In genomic region chr9:35105884-35106880, GRCm38 (mm10) we compare ENCODE assay signal across 10 mouse cellular contexts. TPM values are rescaled to one million over a fixed set of nuclear protein-coding genes. Genes with fewer than 3 reads are reported as not detected.
DNase-seq lines count a peak whose midpoint lies in the region; ATAC-seq and TF ChIP-seq lines count a peak whose summit lies in the region.
"Had no signal": no experiment of that assay in that cellular context is flagged by ENCODE, and none has a peak within 500 bp of the region (broad histone marks: within the 10 kb centered on the region; RNA-seq: fewer than 3 reads in every experiment).

No protein-coding gene starts in this region.

- no peak overlapping the region for H3K27ac ChIP-seq in kidney, embryonic 15.5 days
- peak overlapping the region; percentile 10 to 41; a peak in 2 of 4 replicates for H3K27ac ChIP-seq in heart, embryonic 14.5 days (replicated peaks in 1 of 2; ENCODE audit: control insufficient read depth in 1 of 2, insufficient read depth in 1 of 2, low read depth in 2 of 2, low read length in 2 of 2)
- H3K27ac ChIP-seq in hindbrain, postnatal 0 days = no peak overlapping the region
- H3K27ac ChIP-seq: embryonic facial prominence, embryonic 15.5 days had no signal

- ATAC-seq in kidney, embryonic 15.5 days (replicated peaks; ENCODE audit: low FRiP score) = peak; percentile 66; the same call in 1 of the 2 replicates
- ATAC-seq in heart, embryonic 14.5 days (ENCODE audit: insufficient number of reproducible peaks, insufficient read depth, low FRiP score, low read depth) = peak; percentile 40; the same call in 1 of the 2 replicates
- ATAC-seq in megakaryocyte progenitor cell, adult 5-6 weeks (replicated peaks; ENCODE audit: poor library complexity) = peak; percentile 75
- no peak for ATAC-seq in hindbrain, postnatal 0 days

- H3K9me3 ChIP-seq in kidney, embryonic 15.5 days (replicated peaks) = no peaks in the 10 kb centered on the region
- no peaks in the 10 kb centered on the region for H3K9me3 ChIP-seq in heart, embryonic 14.5 days (ENCODE audit: control insufficient read depth, low read length)
- no peaks in the 10 kb centered on the region for H3K9me3 ChIP-seq in hindbrain, postnatal 0 days (ENCODE audit: low read length)
- H3K9me3 ChIP-seq: embryonic facial prominence, embryonic 15.5 days had no signal

- no peak overlapping the region for H3K4me3 ChIP-seq in kidney, embryonic 15.5 days (replicated peaks)
- no peak overlapping the region for H3K4me3 ChIP-seq in heart, embryonic 14.5 days (ENCODE audit: control insufficient read depth in 1 of 2, insufficient read depth in 1 of 2, low read depth in 1 of 2, low read length in 2 of 2)
- no peak overlapping the region for H3K4me3 ChIP-seq in hindbrain, postnatal 0 days (ENCODE audit: low read length)
- H3K4me3 ChIP-seq: embryonic facial prominence, embryonic 15.5 days had no signal

- no peak overlapping the region for H3K9ac ChIP-seq in kidney, embryonic 15.5 days
- no peak overlapping the region for H3K9ac ChIP-seq in heart, embryonic 14.5 days (ENCODE audit: low read length)
- no peak overlapping the region for H3K9ac ChIP-seq in hindbrain, postnatal 0 days (replicated peaks; ENCODE audit: low read length)
- H3K9ac ChIP-seq: embryonic facial prominence, embryonic 15.5 days had no signal

- WGBS in kidney, embryonic 15.5 days = 66% methylated on average over 12 of the region's 15 CpGs
- WGBS in heart, embryonic 14.5 days = 37% methylated on average over 15 of the region's 15 CpGs
- 61% methylated on average over 15 of the region's 15 CpGs for WGBS in hindbrain, postnatal 0 days

- no peak for TF ChIP-seq CTCF in hindbrain, postnatal 0 days (IDR thresholded peaks at IDR 0.05; ENCODE audit: low read depth)

- H3K4me1 ChIP-seq in kidney, embryonic 15.5 days = peaks cover 11% of the 10 kb centered on the region; the same call in 1 of the 2 replicates
- H3K4me1 ChIP-seq in heart, embryonic 14.5 days (ENCODE audit: control insufficient read depth in 2 of 2, insufficient read depth in 2 of 2, low read length in 2 of 2) = peaks cover 37 to 38% of the 10 kb centered on the region in 2 experiments
- peaks cover 11% of the 10 kb centered on the region for H3K4me1 ChIP-seq in hindbrain, postnatal 0 days (ENCODE audit: insufficient read depth, low read length)

- no peaks in the 10 kb centered on the region for H3K27me3 ChIP-seq in kidney, embryonic 15.5 days
- no peaks in the 10 kb centered on the region for H3K27me3 ChIP-seq in heart, embryonic 14.5 days (ENCODE audit: control insufficient read depth, insufficient read depth, low read length)
- H3K27me3 ChIP-seq in hindbrain, postnatal 0 days (ENCODE audit: insufficient read depth, low read length) = no peaks in the 10 kb centered on the region
- H3K27me3 ChIP-seq: embryonic facial prominence, embryonic 15.5 days had no signal

- H3K4me2 ChIP-seq in kidney, embryonic 15.5 days = no peak overlapping the region
- 0 out of 2 replicates have a peak overlapping the region, but pooled peaks have one; percentile 12 for H3K4me2 ChIP-seq in heart, embryonic 14.5 days (ENCODE audit: low read length)
- no peak overlapping the region for H3K4me2 ChIP-seq in hindbrain, postnatal 0 days (ENCODE audit: low read depth, low read length)
- H3K4me2 ChIP-seq: embryonic facial prominence, embryonic 15.5 days had no signal

- DNase-seq in adrenal gland, adult (ENCODE audit: inconsistent age in 2 of 2, low spot score in 1 of 2) = peak; percentile 5 to 43
- DNase-seq in adrenal gland, postnatal 36 days = no peak
- no peak for DNase-seq in kidney, postnatal 4 days
- no peak for DNase-seq in hindbrain, postnatal 0 days (ENCODE audit: low spot score)
- no peak for DNase-seq in layer of hippocampus, adult 9-11 months
- DNase-seq: retina, postnatal 1 day had no signal

- no peaks in the 10 kb centered on the region for H3K36me3 ChIP-seq in kidney, embryonic 15.5 days
- H3K36me3 ChIP-seq in heart, embryonic 14.5 days (ENCODE audit: control insufficient read depth, insufficient read depth, low read length) = no peaks in the 10 kb centered on the region
- no peaks in the 10 kb centered on the region for H3K36me3 ChIP-seq in hindbrain, postnatal 0 days (ENCODE audit: insufficient read depth, low read length)
- H3K36me3 ChIP-seq: embryonic facial prominence, embryonic 15.5 days had no signal

RNA-seq across cellular contexts. Expression of gene St3gal4, which starts 12.9 kb away (rescaled TPM):
- 10 to 100 TPM; 28.6 to 48.4 TPM for total RNA-seq in adrenal gland, postnatal 36 days (2021)
- polyA plus RNA-seq in kidney, embryonic 15.5 days (2015; fragmentation: Nextera tagmentation; extraction: Ambion mirVana) = 17.4 and 17.8 TPM in 2 replicates
- polyA plus RNA-seq in heart, embryonic 14.5 days (2014; fragmentation: Nextera tagmentation; extraction: Ambion mirVana) = 22.9 and 25.1 TPM in 2 replicates
- total RNA-seq in megakaryocyte progenitor cell, adult 5-6 weeks (2015) = 37.2 and 38.1 TPM in 2 replicates
- total RNA-seq in megakaryocyte progenitor cell, adult 5-6 weeks (2017) = 33.7 and 34.6 TPM in 2 replicates
- 17.5 and 31.4 TPM in 2 replicates for total RNA-seq in hindbrain, postnatal 0 days (2014; rRNA removed)
- 16.4 and 16.9 TPM in 2 replicates for polyA plus RNA-seq in hindbrain, postnatal 0 days (2015; fragmentation: Nextera tagmentation; extraction: Ambion mirVana)

Comparison
In these comparisons a context has a peak if more than half of its experiments do, and no peak if none do; other contexts are left out.
1. DNase-seq: peak in adrenal gland, adult (2 of 2); none in adrenal gland, postnatal 36 days (0 of 2), kidney, postnatal 4 days (0 of 2), hindbrain, postnatal 0 days (single experiment) and layer of hippocampus, adult 9-11 months (single experiment).
2. H3K27ac ChIP-seq: peak in heart, embryonic 14.5 days (2 of 2); none in kidney, embryonic 15.5 days (single experiment) and hindbrain, postnatal 0 days (single experiment).